In the genomic region with DNA sequence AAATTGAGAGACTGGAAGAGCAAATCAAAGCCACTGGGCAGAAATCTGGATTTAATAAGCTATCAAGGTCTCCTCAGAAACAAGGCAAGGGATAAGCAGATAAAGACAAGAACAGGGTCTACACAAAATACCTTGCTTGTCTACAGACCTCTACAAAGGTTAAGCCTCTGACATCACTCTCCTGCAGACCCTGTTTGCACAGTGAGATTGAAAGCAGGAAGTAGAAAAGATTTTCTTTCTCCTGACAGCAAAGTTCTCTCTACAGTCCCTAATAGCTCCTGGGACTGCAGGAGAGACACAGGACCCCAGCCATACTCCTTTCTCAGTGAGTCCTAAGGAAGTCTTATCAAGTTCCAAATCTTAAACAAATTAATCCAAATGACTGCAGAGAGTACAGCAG, we compare ENCODE assay signal across 17 mouse cellular contexts. TPM values are rescaled to one million over a fixed set of nuclear protein-coding genes. Genes with fewer than 3 reads are reported as not detected.
"Had no signal": no experiment of that assay in that cellular context is flagged by ENCODE, and none has a peak within 500 bp of the region (broad histone marks: within the 10 kb centered on the region; RNA-seq: fewer than 3 reads in every experiment).

No protein-coding gene starts in this region.

- H3K4me1 ChIP-seq: limb, embryonic 15.5 days; midbrain, embryonic 12.5 days; neural tube, embryonic 13.5 days had no signal

- H3K4me2 ChIP-seq: limb, embryonic 15.5 days; midbrain, embryonic 12.5 days; neural tube, embryonic 13.5 days had no signal

- DNase-seq: kidney, adult 18-20 months; kidney, postnatal 10 days; kidney, postnatal 4 days; lung, adult 2 months; lung, postnatal 14 days; retina, postnatal 1 day; right cerebral cortex, postnatal 4 days; spleen, adult 18-20 months; thymus, adult 18-20 months; thymus, postnatal 14 days had no signal

- ATAC-seq: midbrain, embryonic 16.5 days had no signal

- H3K9me3 ChIP-seq: limb, embryonic 15.5 days; midbrain, embryonic 12.5 days; neural tube, embryonic 13.5 days had no signal

- H3K27ac ChIP-seq: left cerebral cortex, adult 2 months; limb, embryonic 15.5 days; midbrain, embryonic 12.5 days; neural tube, embryonic 13.5 days had no signal

- H3K27me3 ChIP-seq: limb, embryonic 15.5 days; midbrain, embryonic 12.5 days; neural tube, embryonic 13.5 days had no signal

- H3K9ac ChIP-seq: limb, embryonic 15.5 days; midbrain, embryonic 12.5 days; neural tube, embryonic 13.5 days had no signal

- H3K4me3 ChIP-seq: layer of hippocampus, adult 2 months; left cerebral cortex, adult 2 months; limb, embryonic 15.5 days; midbrain, embryonic 12.5 days; neural tube, embryonic 13.5 days had no signal

RNA-seq across cellular contexts. Expression of gene Serpind1, which starts 3.4 kb away (rescaled TPM):
- total RNA-seq: megakaryocyte-erythroid progenitor cell, adult 5-6 weeks had no signal
